13 mouse cellular contexts compared by ENCODE assay signal in the genomic region with DNA sequence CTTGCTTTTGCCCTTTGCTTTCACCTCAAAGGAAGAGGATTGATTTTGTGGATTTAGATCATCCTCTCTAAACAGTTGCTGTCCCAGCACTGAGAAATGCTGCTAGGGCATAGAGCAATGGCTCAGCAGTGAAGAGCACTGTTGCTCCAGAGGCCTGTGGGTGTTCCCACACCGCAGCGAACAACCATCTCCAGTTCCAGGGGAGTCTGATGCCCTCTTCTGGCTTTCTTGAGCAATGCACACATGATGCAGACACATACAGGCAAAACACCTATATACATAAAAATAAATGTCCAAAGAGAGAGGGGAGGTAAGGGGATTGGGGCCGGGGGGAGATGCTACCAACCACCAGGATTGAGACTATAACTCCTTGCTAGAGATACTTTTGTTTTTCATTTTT. TPM values are rescaled to one million over a fixed set of nuclear protein-coding genes. Genes with fewer than 3 reads are reported as not detected.
DNase-seq lines count a peak whose midpoint lies in the region; ATAC-seq and TF ChIP-seq lines count a peak whose summit lies in the region.
"Had no signal": no experiment of that assay in that cellular context is flagged by ENCODE, and none has a peak within 500 bp of the region (broad histone marks: within the 10 kb centered on the region; RNA-seq: fewer than 3 reads in every experiment).

No protein-coding gene starts in this region.

- no peak overlapping the region for H3K4me2 ChIP-seq in liver, embryonic 11.5 days
- H3K4me2 ChIP-seq in liver, embryonic 14.5 days (ENCODE audit: low read depth) = no peak overlapping the region
- H3K4me2 ChIP-seq in kidney, embryonic 16.5 days (replicated peaks; ENCODE audit: low read depth, low read length) = no peak overlapping the region
- H3K4me2 ChIP-seq: embryonic facial prominence, embryonic 12.5 days; forebrain, embryonic 13.5 days; limb, embryonic 13.5 days; neural tube, embryonic 12.5 days had no signal

- no peaks in the 10 kb centered on the region for H3K79me2 ChIP-seq in MEL (ENCODE audit: control insufficient read depth, insufficient read depth, low read length, poor library complexity)

- H3K4me1 ChIP-seq in liver, embryonic 11.5 days (replicated peaks; ENCODE audit: control insufficient read depth, insufficient read depth, low read length) = no peaks in the 10 kb centered on the region
- H3K4me1 ChIP-seq in MEL (ENCODE audit: control insufficient read depth in 1 of 2, insufficient read depth in 2 of 2, low read length in 2 of 2) = no peaks in the 10 kb centered on the region; a peak in 3 of 4 replicates
- H3K4me1 ChIP-seq in liver, embryonic 14.5 days (replicated peaks; ENCODE audit: control insufficient read depth in 2 of 2, insufficient read depth in 2 of 2, low read length in 1 of 2) = no peaks in the 10 kb centered on the region
- H3K4me1 ChIP-seq in kidney, embryonic 16.5 days (ENCODE audit: insufficient read depth, low read length) = no peaks in the 10 kb centered on the region
- H3K4me1 ChIP-seq: forebrain, embryonic 13.5 days; limb, embryonic 13.5 days; neural tube, embryonic 12.5 days had no signal

- TF ChIP-seq POLR2A in MEL (IDR thresholded peaks at IDR 0.05; ENCODE audit: control insufficient read depth in 1 of 2, insufficient read depth in 1 of 2, low read depth in 1 of 2, low read length in 2 of 2, poor library complexity in 1 of 2) = no peak; a peak in 1 of 4 replicates

- ATAC-seq in CD4-positive, CD25-positive, alpha-beta regulatory T cell, adult 4 months = no peak
- no peak for ATAC-seq in liver, embryonic 11.5 days (replicated peaks; ENCODE audit: low FRiP score)
- no peak for ATAC-seq in liver, embryonic 14.5 days (ENCODE audit: insufficient read depth)
- ATAC-seq in kidney, embryonic 16.5 days (ENCODE audit: low FRiP score, low TSS enrichment) = no peak
- ATAC-seq: forebrain, embryonic 13.5 days had no signal

- no peak overlapping the region for H3K4me3 ChIP-seq in liver, embryonic 11.5 days (ENCODE audit: low read depth, low read length)
- no peak overlapping the region for H3K4me3 ChIP-seq in MEL (ENCODE audit: control insufficient read depth in 1 of 2, insufficient read depth in 1 of 2, low read depth in 2 of 2, low read length in 2 of 2)
- H3K4me3 ChIP-seq in liver, embryonic 14.5 days (ENCODE audit: insufficient read depth in 1 of 2, low read depth in 2 of 2, low read length in 2 of 2) = no peak overlapping the region
- H3K4me3 ChIP-seq in kidney, embryonic 16.5 days (ENCODE audit: low read length) = no peak overlapping the region
- H3K4me3 ChIP-seq: embryonic facial prominence, embryonic 12.5 days; forebrain, embryonic 13.5 days; limb, embryonic 13.5 days; neural tube, embryonic 12.5 days had no signal

- TF ChIP-seq EP300 in MEL (IDR thresholded peaks at IDR 0.05; ENCODE audit: low read depth in 1 of 2, low read length in 2 of 2) = no peak
- no peak for TF ChIP-seq EP300 in liver, embryonic 14.5 days (IDR thresholded peaks at IDR 0.05; ENCODE audit: low read depth)

- peak; percentile 15 for DNase-seq in CD4-positive, CD25-positive, alpha-beta regulatory T cell, adult 2 months (ENCODE audit: low read depth, low spot score)
- DNase-seq in liver (peak; percentile 13), MEL (ENCODE audit: low read depth, low spot score) (peak; percentile 65)
- DNase-seq in liver, embryonic 11.5 days (ENCODE audit: low spot score) = no peak
- no peak for DNase-seq in liver, embryonic 14.5 days (ENCODE audit: low read depth in 3 of 3, low spot score in 3 of 3)
- no peak for DNase-seq in spleen, postnatal 36 days (ENCODE audit: low spot score in 2 of 2)
- DNase-seq: cerebellum, adult 18-20 months had no signal

- H3K9me3 ChIP-seq in liver, embryonic 11.5 days (ENCODE audit: control insufficient read depth, low read length) = no peaks in the 10 kb centered on the region
- H3K9me3 ChIP-seq in MEL (replicated peaks; ENCODE audit: insufficient read depth, low read length) = no peaks in the 10 kb centered on the region
- H3K9me3 ChIP-seq in liver, embryonic 14.5 days (ENCODE audit: control insufficient read depth, low read length) = no peaks in the 10 kb centered on the region
- no peaks in the 10 kb centered on the region for H3K9me3 ChIP-seq in kidney, embryonic 16.5 days (ENCODE audit: low read length)
- H3K9me3 ChIP-seq: embryonic facial prominence, embryonic 12.5 days; forebrain, embryonic 13.5 days; limb, embryonic 13.5 days; neural tube, embryonic 12.5 days had no signal

- H3K9ac ChIP-seq in liver, embryonic 11.5 days (ENCODE audit: low read depth, low read length) = no peak overlapping the region
- H3K9ac ChIP-seq in MEL (ENCODE audit: control insufficient read depth, low read depth, low read length, poor library complexity, severe bottlenecking) = no peak overlapping the region
- H3K9ac ChIP-seq in liver, embryonic 14.5 days (replicated peaks) = no peak overlapping the region
- H3K9ac ChIP-seq in kidney, embryonic 16.5 days (replicated peaks; ENCODE audit: low read length) = no peak overlapping the region
- H3K9ac ChIP-seq: embryonic facial prominence, embryonic 12.5 days; forebrain, embryonic 13.5 days; limb, embryonic 13.5 days; neural tube, embryonic 12.5 days had no signal

- peaks cover 19% of the 10 kb centered on the region for H3K36me3 ChIP-seq in liver, embryonic 11.5 days (ENCODE audit: control insufficient read depth, insufficient read depth, low read length)
- peaks cover 18 to 28% of the 10 kb centered on the region in 2 experiments for H3K36me3 ChIP-seq in MEL (ENCODE audit: control insufficient read depth in 1 of 2, insufficient read depth in 2 of 2, low read length in 2 of 2)
- H3K36me3 ChIP-seq in liver, embryonic 14.5 days (replicated peaks; ENCODE audit: control insufficient read depth, insufficient read depth, low read depth) = peaks cover 10% of the 10 kb centered on the region
- peaks cover 16% of the 10 kb centered on the region for H3K36me3 ChIP-seq in kidney, embryonic 16.5 days (ENCODE audit: insufficient read depth, low read length)

- WGBS in liver, embryonic 11.5 days = 75% methylated on average over 3 of the region's 3 CpGs
- 78% methylated on average over 3 of the region's 3 CpGs for WGBS in liver, embryonic 14.5 days (ENCODE audit: insufficient replicate concordance)
- WGBS in kidney, embryonic 16.5 days = 81% methylated on average over 3 of the region's 3 CpGs

- TF ChIP-seq CTCF in MEL (IDR thresholded peaks at IDR 0.05 in 2 of 3, conservative IDR thresholded peaks at IDR 0.05 in 1 of 3; ENCODE audit: control insufficient read depth in 1 of 3, insufficient read depth in 1 of 3, low read depth in 2 of 3, low read length in 3 of 3, poor library complexity in 1 of 3, severe bottlenecking in 1 of 3) = peak; percentile 28 to 56 (median 47); a peak in 4 of 6 replicates
- TF ChIP-seq CTCF in liver, embryonic 14.5 days (IDR thresholded peaks at IDR 0.05; ENCODE audit: low read depth) = peak; percentile 56

- TF ChIP-seq RAD21 in MEL (IDR thresholded peaks at IDR 0.05; ENCODE audit: low read depth, low read length) = no peak; the same call in 1 of the 2 replicates

- no peaks in the 10 kb centered on the region for H3K27me3 ChIP-seq in liver, embryonic 11.5 days (replicated peaks; ENCODE audit: control insufficient read depth, insufficient read depth, low read length)
- no peaks in the 10 kb centered on the region for H3K27me3 ChIP-seq in MEL (ENCODE audit: control insufficient read depth in 1 of 2, insufficient read depth in 2 of 2, low read length in 2 of 2)
- H3K27me3 ChIP-seq in liver, embryonic 14.5 days (ENCODE audit: control insufficient read depth, insufficient read depth, low read length) = no peaks in the 10 kb centered on the region
- H3K27me3 ChIP-seq in kidney, embryonic 16.5 days (ENCODE audit: insufficient read depth, low read length) = no peaks in the 10 kb centered on the region
- H3K27me3 ChIP-seq: embryonic facial prominence, embryonic 12.5 days; forebrain, embryonic 13.5 days; limb, embryonic 13.5 days; neural tube, embryonic 12.5 days had no signal

- H3K27ac ChIP-seq in liver, embryonic 11.5 days (ENCODE audit: low read depth, low read length) = no peak overlapping the region
- H3K27ac ChIP-seq in MEL (ENCODE audit: control insufficient read depth, low read depth, low read length) = no peak overlapping the region
- H3K27ac ChIP-seq in liver, embryonic 14.5 days = no peak overlapping the region
- no peak overlapping the region for H3K27ac ChIP-seq in kidney, embryonic 16.5 days (ENCODE audit: low read length)
- H3K27ac ChIP-seq: embryonic facial prominence, embryonic 12.5 days; forebrain, embryonic 13.5 days; limb, embryonic 13.5 days; neural tube, embryonic 12.5 days had no signal

RNA-seq across cellular contexts. Expression of gene Rnft1, which starts 13.5 kb away (rescaled TPM):
- 10 to 100 TPM; 46.0 to 49.9 TPM for polyA plus RNA-seq in CD4-positive, CD25-positive, alpha-beta regulatory T cell, adult 4 months (2017; shearing (Covaris generic))
- polyA plus RNA-seq in liver, embryonic 11.5 days (2014; fragmentation: Nextera tagmentation; extraction: Ambion mirVana) = 30.2 and 31.5 TPM in 2 replicates
- 40.3 and 42.0 TPM in 2 replicates for total RNA-seq in MEL (2012; rRNA removed)
- polyA plus RNA-seq in MEL (2012; ENCODE audit: insufficient read depth in 1 of 2, insufficient read length in 2 of 2, low read depth in 1 of 2, low replicate concordance in 2 of 2, missing spikeins in 1 of 2) = 10 to 100 TPM in 1 of 2 experiments, not detected in 1; 38.1 TPM
- polyA plus RNA-seq in liver, embryonic 14.5 days (2012; rRNA removed) = 2.2 and 3.2 TPM in 2 replicates
- 15.9 and 17.0 TPM in 2 replicates for polyA plus RNA-seq in liver, embryonic 14.5 days (2014; fragmentation: Nextera tagmentation; extraction: Ambion mirVana)
- polyA plus RNA-seq in kidney, embryonic 16.5 days (2015; fragmentation: Nextera tagmentation; extraction: Ambion mirVana) = 48.5 and 49.1 TPM in 2 replicates

RNA-seq across cellular contexts. Expression of gene Rps6kb1, which starts 46.7 kb away (rescaled TPM):
- polyA plus RNA-seq in CD4-positive, CD25-positive, alpha-beta regulatory T cell, adult 4 months (2017; shearing (Covaris generic)) = 10 to 100 TPM; 58.9 to 62.5 TPM
- polyA plus RNA-seq in liver, embryonic 11.5 days (2014; fragmentation: Nextera tagmentation; extraction: Ambion mirVana) = 48.4 and 50.9 TPM in 2 replicates
- 39.3 and 39.8 TPM in 2 replicates for total RNA-seq in MEL (2012; rRNA removed)
- polyA plus RNA-seq in MEL (2012; ENCODE audit: insufficient read depth in 1 of 2, insufficient read length in 2 of 2, low read depth in 1 of 2, low replicate concordance in 2 of 2, missing spikeins in 1 of 2) = 10 to 100 TPM; 49.4 to 73.6 TPM
- 5.8 and 8.4 TPM in 2 replicates for polyA plus RNA-seq in liver, embryonic 14.5 days (2012; rRNA removed)
- 17.2 and 20.8 TPM in 2 replicates for polyA plus RNA-seq in liver, embryonic 14.5 days (2014; fragmentation: Nextera tagmentation; extraction: Ambion mirVana)
- 51.6 and 62.1 TPM in 2 replicates for polyA plus RNA-seq in kidney, embryonic 16.5 days (2015; fragmentation: Nextera tagmentation; extraction: Ambion mirVana)

RNA-seq across cellular contexts. Expression of gene Tubd1, which starts 46.9 kb away (rescaled TPM):
- polyA plus RNA-seq in CD4-positive, CD25-positive, alpha-beta regulatory T cell, adult 4 months (2017; shearing (Covaris generic)) = 1 to 10 TPM; 4.0 to 6.7 TPM
- 18.5 and 18.7 TPM in 2 replicates for polyA plus RNA-seq in liver, embryonic 11.5 days (2014; fragmentation: Nextera tagmentation; extraction: Ambion mirVana)
- total RNA-seq in MEL (2012; rRNA removed) = 21.5 and 23.4 TPM in 2 replicates
- 10 to 100 TPM in 1 of 2 experiments, not detected in 1; 14.4 TPM for polyA plus RNA-seq in MEL (2012; ENCODE audit: insufficient read depth in 1 of 2, insufficient read length in 2 of 2, low read depth in 1 of 2, low replicate concordance in 2 of 2, missing spikeins in 1 of 2)
- polyA plus RNA-seq in liver, embryonic 14.5 days (2012; rRNA removed) = 4.3 and 5.6 TPM in 2 replicates
- 10.3 and 11.0 TPM in 2 replicates for polyA plus RNA-seq in liver, embryonic 14.5 days (2014; fragmentation: Nextera tagmentation; extraction: Ambion mirVana)
- polyA plus RNA-seq in kidney, embryonic 16.5 days (2015; fragmentation: Nextera tagmentation; extraction: Ambion mirVana) = 11.4 and 13.6 TPM in 2 replicates

Comparison
In these comparisons a context has a peak if more than half of its experiments do, and no peak if none do; other contexts are left out.
1. DNase-seq: peak in CD4-positive, CD25-positive, alpha-beta regulatory T cell, adult 2 months (single experiment), liver (single experiment) and MEL (single experiment); none in liver, embryonic 11.5 days (single experiment), liver, embryonic 14.5 days (0 of 3) and spleen, postnatal 36 days (0 of 2).